Mouse (Mus musculus) bone marrow, adult 2 months (tissue): ENCODE results near the gene Palmd.

Source experiments
- CTCF ChIP-seq: fragments of 200-500 bp; IDR thresholded peaks from 2 replicates; pipeline ENCODE4 v1.5.1; 2011; ENCODE audit warnings: low read length, control low read depth; ENCODE audit not compliant: control insufficient read depth, insufficient read depth
- POLR2A ChIP-seq: fragments of 200-500 bp; IDR thresholded peaks from 2 replicates; pipeline ENCODE4 v1.6.1; 2011; ENCODE audit warnings: low read depth, mild to moderate bottlenecking, control low read depth, low read length, borderline replicate concordance; ENCODE audit not compliant: control insufficient read depth

- TF ChIP-seq CTCF: no peak
- no peak for TF ChIP-seq POLR2A
These were observed 16.4 kb downstream of the Palmd start for GRCm38 (mm10) chr3:116952242-116952899.
